Mouse (Mus musculus) G1E (cell line): ENCODE measurements around the gene Tm9sf1.

Experiments used
- CTCF ChIP-seq: IDR thresholded peaks from 2 replicates; pipeline ENCODE4 v1.5.1; 2012; ENCODE audit warnings: low read depth, low read length, inconsistent platforms, mixed read lengths
- GATA1 ChIP-seq: IDR thresholded peaks from 2 replicates; pipeline ENCODE4 v1.6.1; 2012; ENCODE audit warnings: borderline replicate concordance, low read length, inconsistent platforms, mixed read lengths
- GATA2 ChIP-seq: IDR thresholded peaks from 2 replicates; pipeline ENCODE4 v1.6.1; 2012; ENCODE audit warnings: low read depth, low read length, inconsistent platforms, borderline replicate concordance
- POLR2AphosphoS5 ChIP-seq: IDR thresholded peaks from 2 replicates; pipeline ENCODE4 v1.6.1; 2012; ENCODE audit warnings: low read depth, low read length, inconsistent platforms; ENCODE audit not compliant: insufficient replicate concordance
- TAL1 ChIP-seq: conservative IDR thresholded peaks from 2 replicates; pipeline ENCODE4 v1.6.1; 2012; ENCODE audit warnings: low read depth, low read length, inconsistent platforms, mixed read lengths

DNA sequence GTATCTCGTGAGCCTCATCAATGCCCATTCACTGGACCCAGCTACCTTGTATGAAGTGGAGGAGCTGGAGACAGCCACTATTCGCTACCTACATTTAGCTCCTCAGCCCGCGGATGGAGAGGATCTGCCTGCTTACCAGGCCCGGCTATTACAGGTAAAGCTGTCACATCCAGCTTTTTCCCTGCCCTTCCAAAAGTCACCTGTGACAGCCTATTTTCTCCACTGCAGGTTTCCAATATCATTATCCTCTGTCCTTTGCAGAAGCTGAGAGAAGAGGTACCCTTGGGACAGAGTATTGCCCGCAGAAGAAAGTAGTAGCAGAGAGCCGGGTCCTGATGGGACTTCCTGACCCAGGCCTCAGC is 40.4 kb downstream of the Tm9sf1 start, which contains the start of gene Irf9:
- TF ChIP-seq CTCF: no peak
- TF ChIP-seq GATA1: no peak
- TF ChIP-seq POLR2AphosphoS5: no peak
- TF ChIP-seq TAL1: no peak
- TF ChIP-seq GATA2: no peak
